Mouse (Mus musculus) testis, postnatal 14 days (tissue): Measurements from ENCODE around the gene Usb1.
"Not testable (repeated sequence)": the region's sequence is repeated elsewhere in the genome, so short reads cannot be mapped to it uniquely, and the experiment has no call there.

Source experiments
- DNase-seq: peaks from one replicate; pipeline ENCODE4 v3.0.0; 2021; ENCODE audit warnings: low spot score

Usb1 gene

GRCm38 (mm10) chr8:95375374-95375930, 43.4 kb downstream of the Usb1 start:
- DNase-seq, result no peak

GRCm38 (mm10) chr8:95376309-95376999, 44.4 kb downstream of the Usb1 start:
- no peak for DNase-seq

- DNase-seq, result no peak
Measured at GRCm38 (mm10) chr8:95377101-95377500, 45.0 kb downstream of the Usb1 start.

- no peak for DNase-seq
Measured at GRCm38 (mm10) chr8:95377863-95378291, 45.8 kb downstream of the Usb1 start.

GRCm38 (mm10) chr8:95378928-95379327, 46.8 kb downstream of the Usb1 start:
- not testable (repeated sequence) for DNase-seq

GRCm38 (mm10) chr8:95380953-95381352, 48.9 kb downstream of the Usb1 start:
- no peak for DNase-seq

GRCm38 (mm10) chr8:95381595-95381994, 49.5 kb downstream of the Usb1 start:
- no peak for DNase-seq

GRCm38 (mm10) chr8:95384501-95384900, 52.4 kb downstream of the Usb1 start:
- DNase-seq, result no peak

GRCm38 (mm10) chr8:95386037-95386436, 54.0 kb downstream of the Usb1 start:
- DNase-seq, result no peak

- no peak for DNase-seq
Measured at GRCm38 (mm10) chr8:95387221-95387620, 55.1 kb downstream of the Usb1 start.

GRCm38 (mm10) chr8:95387936-95388335, 55.9 kb downstream of the Usb1 start:
- no peak for DNase-seq

GRCm38 (mm10) chr8:95390312-95390711, 58.2 kb downstream of the Usb1 start:
- no peak for DNase-seq

GRCm38 (mm10) chr8:95391101-95391500, 59.0 kb downstream of the Usb1 start:
- no peak for DNase-seq

- no peak for DNase-seq
Measured at GRCm38 (mm10) chr8:95392604-95393003, 60.5 kb downstream of the Usb1 start.

GRCm38 (mm10) chr8:95395186-95395918, 63.3 kb downstream of the Usb1 start:
- DNase-seq, result no peak

- no peak for DNase-seq
Measured at GRCm38 (mm10) chr8:95396752-95397151, 64.7 kb downstream of the Usb1 start.
